Mouse (Mus musculus): ENCODE measurements around the gene Nes. TPM values are rescaled to one million over a fixed set of nuclear protein-coding genes. Genes with fewer than 3 reads are reported as not detected.

Nes gene
- polyA plus RNA-seq, 1 experiment from 2014 or later: 9.2 TPM

GRCm38 (mm10) chr3:87988068-87988467 is 17.2 kb downstream of the Nes start:
- Histone ChIP-seq H3K27ac (ENCODE audit: low read depth, low read length) (no peak overlapping the region), H3K9ac (ENCODE audit: low read depth, low read length) (0 out of 2 replicates have a peak overlapping the region, but pooled peaks have one; percentile 7), H3K4me1 (replicated peaks; ENCODE audit: control insufficient read depth, insufficient read depth, low read length) (peaks cover 26% of the 10 kb centered on the region), H3K4me2 (replicated peaks; ENCODE audit: low read depth) (peak overlapping the region; percentile 70), H3K4me3 (ENCODE audit: low read depth, low read length) (peak overlapping the region; percentile 26; the same call in 1 of the 2 replicates), H3K9me3 (ENCODE audit: control insufficient read depth) (no peaks in the 10 kb centered on the region), H3K27me3 (replicated peaks; ENCODE audit: control insufficient read depth, insufficient read depth, low read length) (peaks cover 30% of the 10 kb centered on the region), H3K36me3 (ENCODE audit: control insufficient read depth, insufficient read depth) (no peaks in the 10 kb centered on the region)
- WGBS: 9% methylated on average over 15 of the region's 15 CpGs
- peak; percentile 21 for TF ChIP-seq CTCF (IDR thresholded peaks at IDR 0.05; ENCODE audit: low read depth)
- no peak for ATAC-seq

- Histone ChIP-seq H3K36me3 (ENCODE audit: control insufficient read depth, insufficient read depth) (no peaks in the 10 kb centered on the region), H3K27ac (ENCODE audit: low read depth, low read length) (no peak overlapping the region), H3K4me1 (replicated peaks; ENCODE audit: control insufficient read depth, insufficient read depth, low read length) (peaks cover 13% of the 10 kb centered on the region; the same call in 1 of the 2 replicates), H3K9ac (ENCODE audit: low read depth, low read length) (no peak overlapping the region), H3K4me2 (replicated peaks; ENCODE audit: low read depth) (no peak overlapping the region), H3K4me3 (ENCODE audit: low read depth, low read length) (no peak overlapping the region), H3K27me3 (replicated peaks; ENCODE audit: control insufficient read depth, insufficient read depth, low read length) (peaks cover 48% of the 10 kb centered on the region), H3K9me3 (ENCODE audit: control insufficient read depth) (no peaks in the 10 kb centered on the region)
- WGBS: 38% methylated on average over 10 of the region's 10 CpGs
- ATAC-seq: no peak
- no peak for TF ChIP-seq CTCF (IDR thresholded peaks at IDR 0.05; ENCODE audit: low read depth)
These were observed 19.1 kb downstream of the Nes start for GRCm38 (mm10) chr3:87989935-87990334.

- no peak overlapping the region for H3K4me3 ChIP-seq (ENCODE audit: low read depth, low read length)
- no peak overlapping the region for H3K9ac ChIP-seq (ENCODE audit: low read depth, low read length)
- no peak overlapping the region for H3K4me2 ChIP-seq (replicated peaks; ENCODE audit: low read depth)
- WGBS: 3% methylated on average over 6 of the region's 6 CpGs
- no peaks in the 10 kb centered on the region for H3K9me3 ChIP-seq (ENCODE audit: control insufficient read depth)
- H3K27me3 ChIP-seq (replicated peaks; ENCODE audit: control insufficient read depth, insufficient read depth, low read length): peaks cover 76% of the 10 kb centered on the region
- H3K27ac ChIP-seq (ENCODE audit: low read depth, low read length): no peak overlapping the region
- H3K4me1 ChIP-seq (replicated peaks; ENCODE audit: control insufficient read depth, insufficient read depth, low read length): peaks cover 4% of the 10 kb centered on the region; the same call in 1 of the 2 replicates
- no peaks in the 10 kb centered on the region for H3K36me3 ChIP-seq (ENCODE audit: control insufficient read depth, insufficient read depth)
- TF ChIP-seq CTCF (IDR thresholded peaks at IDR 0.05; ENCODE audit: low read depth): no peak
- ATAC-seq: no peak
These were observed 22.6 kb downstream of the Nes start for GRCm38 (mm10) chr3:87993436-87993835.

GRCm38 (mm10) chr3:87995331-87995730 is 24.5 kb downstream of the Nes start:
- no peak for TF ChIP-seq CTCF (IDR thresholded peaks at IDR 0.05; ENCODE audit: low read depth)
- H3K27me3 ChIP-seq (replicated peaks; ENCODE audit: control insufficient read depth, insufficient read depth, low read length): peaks cover 82% of the 10 kb centered on the region
- ATAC-seq: no peak

GRCm38 (mm10) chr3:87996401-87996800 is 25.5 kb downstream of the Nes start:
- H3K4me1 ChIP-seq (replicated peaks; ENCODE audit: control insufficient read depth, insufficient read depth, low read length): peaks cover 4% of the 10 kb centered on the region; the same call in 1 of the 2 replicates
- H3K36me3 ChIP-seq (ENCODE audit: control insufficient read depth, insufficient read depth): no peaks in the 10 kb centered on the region
- ATAC-seq: no peak
- no peak for TF ChIP-seq CTCF (IDR thresholded peaks at IDR 0.05; ENCODE audit: low read depth)
- no peak overlapping the region for H3K27ac ChIP-seq (ENCODE audit: low read depth, low read length)
- no peak overlapping the region; the same call in 1 of the 2 replicates for H3K4me2 ChIP-seq (replicated peaks; ENCODE audit: low read depth)
- H3K4me3 ChIP-seq (ENCODE audit: low read depth, low read length): no peak overlapping the region
- H3K27me3 ChIP-seq (replicated peaks; ENCODE audit: control insufficient read depth, insufficient read depth, low read length): peaks cover 86% of the 10 kb centered on the region
- H3K9ac ChIP-seq (ENCODE audit: low read depth, low read length): no peak overlapping the region
- 3% methylated on average over 15 of the region's 15 CpGs for WGBS
- H3K9me3 ChIP-seq (ENCODE audit: control insufficient read depth): no peaks in the 10 kb centered on the region

More at GRCm38 (mm10) chr3:87995331-87995730, 24.5 kb downstream of the Nes start:
- Histone ChIP-seq H3K9me3 (ENCODE audit: control insufficient read depth) (no peaks in the 10 kb centered on the region), H3K9ac (ENCODE audit: low read depth, low read length) (no peak overlapping the region), H3K4me1 (replicated peaks; ENCODE audit: control insufficient read depth, insufficient read depth, low read length) (peaks cover 4% of the 10 kb centered on the region; the same call in 1 of the 2 replicates), H3K27ac (ENCODE audit: low read depth, low read length) (no peak overlapping the region), H3K4me3 (ENCODE audit: low read depth, low read length) (no peak overlapping the region), H3K36me3 (ENCODE audit: control insufficient read depth, insufficient read depth) (no peaks in the 10 kb centered on the region), H3K4me2 (replicated peaks; ENCODE audit: low read depth) (no peak overlapping the region)
- WGBS: 33% methylated on average over 11 of the region's 11 CpGs

- H3K36me3 ChIP-seq (ENCODE audit: control insufficient read depth, insufficient read depth): no peaks in the 10 kb centered on the region
- peak overlapping the region; percentile 59 for H3K4me2 ChIP-seq (replicated peaks; ENCODE audit: low read depth)
- H3K27ac ChIP-seq (ENCODE audit: low read depth, low read length): no peak overlapping the region
- peaks cover 93% of the 10 kb centered on the region for H3K27me3 ChIP-seq (replicated peaks; ENCODE audit: control insufficient read depth, insufficient read depth, low read length)
- no peak for TF ChIP-seq CTCF (IDR thresholded peaks at IDR 0.05; ENCODE audit: low read depth)
- H3K9ac ChIP-seq (ENCODE audit: low read depth, low read length): no peak overlapping the region
- peaks cover 4% of the 10 kb centered on the region; the same call in 1 of the 2 replicates for H3K4me1 ChIP-seq (replicated peaks; ENCODE audit: control insufficient read depth, insufficient read depth, low read length)
- H3K9me3 ChIP-seq (ENCODE audit: control insufficient read depth): no peaks in the 10 kb centered on the region
- 0 out of 2 replicates have a peak, but pooled peaks have one; percentile 14 for ATAC-seq
- WGBS: 2% methylated on average over 49 of the region's 49 CpGs
- H3K4me3 ChIP-seq (ENCODE audit: low read depth, low read length): peak overlapping the region; percentile 35
These were observed 26.2 kb downstream of the Nes start for GRCm38 (mm10) chr3:87996971-87997614.
